Mouse (Mus musculus) thymus, adult 2 months (tissue): Measurements from ENCODE around the gene Gtdc1.

Experiments used
- CTCF ChIP-seq: fragments of 200-500 bp; IDR thresholded peaks from 2 replicates; pipeline ENCODE4 v1.5.1; 2012; ENCODE audit warnings: mild to moderate bottlenecking, control low read depth, low read length, moderate library complexity, borderline replicate concordance; ENCODE audit not compliant: control insufficient read depth, poor library complexity, insufficient read depth; ENCODE audit errors: extremely low read depth
- POLR2A ChIP-seq: fragments of 200-500 bp; IDR thresholded peaks from 2 replicates; pipeline ENCODE4 v1.6.1; 2012; ENCODE audit warnings: mild to moderate bottlenecking, low read length, control low read depth, moderate library complexity; ENCODE audit not compliant: control insufficient read depth, poor library complexity, insufficient read depth; ENCODE audit errors: extremely low read depth

DNA sequence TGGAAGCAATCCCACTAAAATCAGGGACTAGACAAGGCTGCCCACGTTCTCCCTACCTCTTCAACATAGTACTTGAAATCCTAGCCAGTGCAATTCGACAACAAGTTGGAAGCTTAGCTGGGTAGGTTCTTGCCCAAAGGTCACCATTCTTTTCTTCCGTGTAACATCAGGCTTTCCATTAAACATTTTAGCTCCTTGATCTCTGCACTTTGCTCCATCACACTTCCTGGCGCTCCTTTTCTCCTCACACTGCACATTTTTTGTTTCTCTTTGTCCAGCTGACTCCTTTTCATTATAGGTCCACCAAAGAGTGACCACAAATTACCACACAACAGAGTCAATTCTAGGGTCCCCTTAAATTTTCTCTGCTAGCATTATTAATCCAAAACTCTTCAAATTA is 144.7 kb downstream of the Gtdc1 start:
- no peak for TF ChIP-seq CTCF
- no peak for TF ChIP-seq POLR2A
